Mouse (Mus musculus) liver, postnatal 0 days (tissue): ENCODE results near the gene Dctn1. TPM values are rescaled to one million over a fixed set of nuclear protein-coding genes. Genes with fewer than 3 reads are reported as not detected.

Experiments used
- ATAC-seq: fragments of 200-750 bp; cut with Nextera tagmentation; 2 replicates; pipeline ENCODE4 v1.8.0; 2017; ENCODE audit warnings: mild to moderate bottlenecking, moderate library complexity
- DNase-seq: peaks from one replicate; pipeline ENCODE4 v3.0.0-alpha.2; 2016
- H3K27ac ChIP-seq: fragments of 300-500 bp; sonication (generic); 2 replicates; pipeline ENCODE4 v1.5.1; 2014; ENCODE audit warnings: antibody characterized with exemption, moderate library complexity, mild to moderate bottlenecking, low read depth
- H3K27me3 ChIP-seq: fragments of 300-500 bp; sonication (generic); 2 replicates; pipeline ENCODE4 v1.6.1; 2014; ENCODE audit warnings: low read length, control low read depth, mixed read lengths; ENCODE audit not compliant: insufficient read depth
- H3K36me3 ChIP-seq: fragments of 300-500 bp; sonication (generic); replicated peaks from 2 replicates; pipeline ENCODE4 v1.6.1; 2014; ENCODE audit warnings: mild to moderate bottlenecking, control low read depth, low read length, moderate library complexity, mixed read lengths; ENCODE audit not compliant: insufficient read depth
- H3K4me1 ChIP-seq: fragments of 300-500 bp; sonication (generic); 2 replicates; pipeline ENCODE4 v1.6.1; 2014; ENCODE audit warnings: antibody characterized with exemption, mild to moderate bottlenecking, control low read depth; ENCODE audit not compliant: insufficient read depth
- H3K4me2 ChIP-seq: fragments of 300-500 bp; sonication (generic); 2 replicates; pipeline ENCODE4 v1.6.1; 2014; ENCODE audit warnings: low read depth, mild to moderate bottlenecking, low read length, moderate library complexity, mixed read lengths
- H3K4me3 ChIP-seq: fragments of 300-500 bp; sonication (generic); 2 replicates; pipeline ENCODE4 v1.5.1; 2014; ENCODE audit warnings: low read depth, low read length
- H3K9ac ChIP-seq: fragments of 300-500 bp; sonication (generic); replicated peaks from 2 replicates; pipeline ENCODE4 v1.6.1; 2014; ENCODE audit warnings: mild to moderate bottlenecking, moderate library complexity
- H3K9me3 ChIP-seq: fragments of 300-500 bp; sonication (generic); 2 replicates; pipeline ENCODE4 v1.6.1; 2016; ENCODE audit warnings: mild to moderate bottlenecking, control low read depth, low read length, mixed read lengths
- CTCF ChIP-seq: sonication (generic); IDR thresholded peaks from 2 replicates; pipeline ENCODE4 v1.5.1; 2016; ENCODE audit warnings: antibody characterized with exemption, low read depth
- EP300 ChIP-seq: IDR thresholded peaks from 2 replicates; pipeline ENCODE4 v1.6.1; 2016; ENCODE audit warnings: antibody characterized with exemption, low read depth, mild to moderate bottlenecking
- WGBS: fragments of 180-500 bp; shearing (Covaris S2); extraction: QIAGEN DNeasy Blood & Tissue Kit; methylation state at CpG from one replicate; pipeline ENCODE4 v1.1.7; 2014; ENCODE audit not compliant: insufficient replicate concordance; 5-methylcytosine and 5-hydroxymethylcytosine counted together
- polyA plus RNA-seq: library from polyadenylated mRNA; unstranded; fragments of >200 nt; fragmentation: Nextera tagmentation; extraction: Ambion mirVana; gene quantifications from 2 replicates; pipeline ENCODE4 v1.2.1, GENCODE M21; 2015

Dctn1 gene
- polyA plus RNA-seq, 1 experiment from 2014 or later, result 14.7 TPM

DNA sequence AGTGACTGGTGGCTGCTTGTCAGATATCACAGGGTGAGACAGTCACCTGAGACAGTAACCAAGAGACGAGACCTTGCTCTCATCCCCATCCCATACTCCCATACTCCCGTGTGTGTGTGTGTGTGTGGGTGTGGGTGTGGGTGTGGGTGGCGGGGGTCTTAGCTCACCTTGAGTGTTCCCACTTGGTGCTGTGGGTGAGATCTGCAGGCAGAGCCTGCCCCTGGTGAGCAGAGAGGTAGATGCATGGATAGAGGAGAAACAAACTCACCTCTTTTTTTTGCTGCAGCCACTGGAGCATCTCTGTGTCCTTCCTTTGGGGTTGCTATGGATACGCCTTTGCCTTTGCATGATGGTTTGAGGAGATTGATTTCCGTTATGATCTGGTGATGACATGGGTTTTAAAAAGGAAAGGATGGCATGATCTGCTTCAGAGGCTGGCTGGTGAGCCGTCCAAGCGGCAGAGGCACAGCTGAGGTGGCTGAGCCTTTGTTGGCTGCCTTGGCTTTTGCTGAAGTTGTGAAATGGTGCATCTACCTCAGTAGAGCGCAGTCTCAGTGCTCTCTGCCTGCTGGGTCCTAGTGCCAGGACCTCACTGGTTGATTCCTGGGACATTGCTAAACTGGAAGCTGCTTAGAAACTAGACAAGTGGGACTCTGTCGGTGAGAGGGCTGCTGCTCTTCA, 6.7 kb downstream of the Dctn1 start:
- H3K4me1 ChIP-seq, result peaks cover 8% of the 10 kb centered on the region; the same call in 1 of the 2 replicates
- TF ChIP-seq CTCF (no peak), EP300 (no peak)
- H3K4me2 ChIP-seq, result no peak overlapping the region
- no peaks in the 10 kb centered on the region for H3K27me3 ChIP-seq
- ATAC-seq, result no peak
- no peak overlapping the region for H3K9ac ChIP-seq
- no peaks in the 10 kb centered on the region for H3K9me3 ChIP-seq
- H3K36me3 ChIP-seq, result no peaks in the 10 kb centered on the region
- WGBS, result 70% methylated on average over 9 of the region's 9 CpGs
- DNase-seq, result no peak
- no peak overlapping the region for H3K27ac ChIP-seq
- H3K4me3 ChIP-seq, result no peak overlapping the region

DNA sequence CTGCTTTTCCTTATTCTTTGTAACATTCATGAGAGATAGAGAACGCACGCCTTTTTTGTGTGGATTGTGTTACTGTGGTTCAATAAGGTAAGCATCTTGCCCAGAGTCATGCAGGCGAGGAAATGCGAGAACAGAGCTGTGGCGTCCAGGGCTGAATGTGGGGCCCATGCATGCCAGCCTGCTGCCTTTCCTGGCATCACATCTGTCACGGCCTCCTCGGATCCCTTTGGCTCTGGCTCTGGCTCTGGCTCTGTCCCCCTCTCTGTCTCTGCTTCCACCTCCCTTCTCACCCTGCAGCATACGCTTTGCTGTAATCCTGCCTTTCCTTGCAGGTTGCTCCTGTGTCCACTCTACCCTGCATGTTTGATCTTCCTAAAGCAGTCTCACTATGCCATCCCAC, 10.3 kb downstream of the Dctn1 start:
- H3K27me3 ChIP-seq, result no peaks in the 10 kb centered on the region
- DNase-seq (no peak), ATAC-seq (no peak)
- no peak overlapping the region for H3K9ac ChIP-seq
- H3K9me3 ChIP-seq, result no peaks in the 10 kb centered on the region
- no peak overlapping the region for H3K4me2 ChIP-seq
- no peak overlapping the region for H3K27ac ChIP-seq
- no peak overlapping the region for H3K4me3 ChIP-seq
- H3K4me1 ChIP-seq, result peaks cover 2% of the 10 kb centered on the region; the same call in 1 of the 2 replicates
- TF ChIP-seq EP300 (no peak), CTCF (no peak)
- WGBS, result 77% methylated on average over 8 of the region's 8 CpGs
- no peaks in the 10 kb centered on the region for H3K36me3 ChIP-seq

DNA sequence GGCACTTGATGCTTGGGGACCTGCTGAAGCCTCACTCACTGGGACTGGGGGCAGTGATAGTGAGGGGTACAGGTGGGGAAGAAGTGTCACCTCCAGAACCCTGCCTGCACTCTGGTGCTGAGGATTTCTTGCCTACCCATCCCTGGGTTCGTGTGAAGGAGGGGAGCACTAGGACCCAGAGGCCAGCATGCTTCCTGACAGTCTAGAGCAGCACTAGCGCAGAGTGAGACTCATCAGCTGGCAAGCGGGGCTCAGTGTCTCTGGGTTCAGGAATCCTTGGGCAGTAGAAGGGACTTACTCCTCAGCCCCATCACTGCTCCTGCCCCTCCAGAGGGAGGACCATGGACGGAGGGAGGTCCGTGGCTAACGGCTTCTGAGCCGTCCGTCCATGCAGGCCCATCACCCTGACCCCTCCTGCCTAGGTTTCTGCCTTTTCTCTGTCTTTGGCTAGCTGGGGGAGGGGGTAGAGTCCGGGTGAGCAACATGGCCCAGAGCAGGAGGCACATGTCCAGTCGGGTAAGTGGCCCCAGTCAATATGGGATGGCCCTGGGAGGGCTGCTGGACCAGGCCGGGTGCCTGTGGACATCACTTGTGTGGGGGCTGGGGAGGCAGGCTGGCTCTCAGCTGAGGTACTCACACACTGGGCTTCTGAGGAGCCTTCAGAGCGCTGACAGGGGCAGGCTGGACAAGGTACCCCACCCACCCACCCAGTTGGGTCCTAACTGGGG, 13.8 kb downstream of the Dctn1 start:
- no peak for ATAC-seq
- H3K36me3 ChIP-seq, result peaks cover 17% of the 10 kb centered on the region
- TF ChIP-seq EP300, result no peak
- TF ChIP-seq CTCF, result no peak
- H3K27me3 ChIP-seq, result no peaks in the 10 kb centered on the region
- DNase-seq, result no peak
- H3K27ac ChIP-seq, result no peak overlapping the region
- no peaks in the 10 kb centered on the region for H3K9me3 ChIP-seq
- no peak overlapping the region for H3K4me2 ChIP-seq
- no peak overlapping the region for H3K4me3 ChIP-seq
- H3K4me1 ChIP-seq, result peaks cover 2% of the 10 kb centered on the region; the same call in 1 of the 2 replicates
- 55% methylated on average over 12 of the region's 12 CpGs for WGBS
- no peak overlapping the region for H3K9ac ChIP-seq

DNA sequence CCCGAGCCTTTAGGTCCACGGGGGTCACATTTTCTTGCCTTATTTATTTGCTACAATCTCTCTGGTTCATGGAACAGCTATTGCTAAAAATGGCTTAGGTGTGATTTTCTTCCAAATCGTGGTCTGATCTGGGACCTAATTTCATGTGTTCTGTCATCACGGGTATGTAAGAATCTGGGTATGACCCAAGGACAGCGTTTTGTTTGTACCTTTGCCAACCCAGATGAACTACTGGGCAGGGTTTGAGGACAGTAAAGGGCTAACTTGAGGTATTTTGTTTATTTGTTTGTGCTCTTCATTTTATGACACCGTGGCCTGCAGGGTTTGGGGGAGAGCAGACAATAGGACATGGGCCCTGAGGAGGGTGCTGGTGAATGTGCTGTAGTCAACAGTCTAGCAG, 14.9 kb downstream of the Dctn1 start:
- no peak overlapping the region for H3K4me3 ChIP-seq
- WGBS, result 68% methylated on average over 6 of the region's 6 CpGs
- H3K36me3 ChIP-seq, result peaks cover 20% of the 10 kb centered on the region
- H3K9ac ChIP-seq, result no peak overlapping the region
- peaks cover 2% of the 10 kb centered on the region; the same call in 1 of the 2 replicates for H3K4me1 ChIP-seq
- H3K9me3 ChIP-seq, result no peaks in the 10 kb centered on the region
- TF ChIP-seq EP300, result no peak
- no peak for TF ChIP-seq CTCF
- no peak for ATAC-seq
- H3K4me2 ChIP-seq, result no peak overlapping the region
- no peak overlapping the region for H3K27ac ChIP-seq
- no peak for DNase-seq
- no peaks in the 10 kb centered on the region for H3K27me3 ChIP-seq

- Histone ChIP-seq H3K4me1 (no peaks in the 10 kb centered on the region), H3K4me3 (no peak overlapping the region), H3K9me3 (no peaks in the 10 kb centered on the region), H3K9ac (no peak overlapping the region), H3K27me3 (no peaks in the 10 kb centered on the region), H3K4me2 (no peak overlapping the region), H3K36me3 (peaks cover 33% of the 10 kb centered on the region), H3K27ac (no peak overlapping the region)
- 89% methylated on average over 3 of the region's 3 CpGs for WGBS
- ATAC-seq, result no peak
- DNase-seq, result no peak
- TF ChIP-seq EP300 (no peak), CTCF (peak; percentile 59)
Measured at GRCm38 (mm10) chr6:83184858-83185435, 19.2 kb downstream of the Dctn1 start.
